Mouse (Mus musculus) thymus, postnatal 0 days (tissue): ENCODE measurements around the gene Mtx3. TPM values are rescaled to one million over a fixed set of nuclear protein-coding genes. Genes with fewer than 3 reads are reported as not detected.

ENCODE experiments used
- DNase-seq: peaks from one replicate; pipeline ENCODE4 v3.0.0-alpha.2; 2015; ENCODE audit warnings: low spot score
- polyA plus RNA-seq: library from polyadenylated mRNA; unstranded; fragments of >200 nt; fragmentation: Nextera tagmentation; extraction: Ambion mirVana; gene quantifications from 2 replicates; pipeline ENCODE4 v1.2.1, GENCODE M21; 2015

Mtx3 gene
- polyA plus RNA-seq, 1 experiment from 2014 or later, result 1.7 TPM

- no peak for DNase-seq
Observed at GRCm38 (mm10) chr13:92882986-92883720, 38.6 kb downstream of the Mtx3 start.

- DNase-seq, result no peak
Observed at GRCm38 (mm10) chr13:92884206-92884605, 39.6 kb downstream of the Mtx3 start.

GRCm38 (mm10) chr13:92884930-92885329 is 40.4 kb downstream of the Mtx3 start:
- no peak for DNase-seq

- no peak for DNase-seq
Observed at GRCm38 (mm10) chr13:92899087-92899486, 54.5 kb downstream of the Mtx3 start.

GRCm38 (mm10) chr13:92903291-92903690 is 58.7 kb downstream of the Mtx3 start:
- DNase-seq, result no peak

GRCm38 (mm10) chr13:92905944-92906343 is 61.4 kb downstream of the Mtx3 start:
- DNase-seq, result no peak

- DNase-seq, result no peak
Observed at GRCm38 (mm10) chr13:92907366-92907765, 62.8 kb downstream of the Mtx3 start.

Other genes with a start within 250 kb of the Mtx3 start
- 27.0 and 32.2 TPM in 2 replicates for gene Serinc5, start 233.7 kb upstream of the Mtx3 start, polyA plus RNA-seq
- 0.55 TPM in 2 replicates for gene Thbs4, start 49.9 kb upstream of the Mtx3 start, polyA plus RNA-seq